Mouse (Mus musculus): ENCODE data around the gene Vmn2r89. TPM values are rescaled to one million over a fixed set of nuclear protein-coding genes. Genes with fewer than 3 reads are reported as not detected.

Vmn2r89 gene
- total and polyA plus RNA-seq, 2 experiments from 2014 or later, result not detected

DNA sequence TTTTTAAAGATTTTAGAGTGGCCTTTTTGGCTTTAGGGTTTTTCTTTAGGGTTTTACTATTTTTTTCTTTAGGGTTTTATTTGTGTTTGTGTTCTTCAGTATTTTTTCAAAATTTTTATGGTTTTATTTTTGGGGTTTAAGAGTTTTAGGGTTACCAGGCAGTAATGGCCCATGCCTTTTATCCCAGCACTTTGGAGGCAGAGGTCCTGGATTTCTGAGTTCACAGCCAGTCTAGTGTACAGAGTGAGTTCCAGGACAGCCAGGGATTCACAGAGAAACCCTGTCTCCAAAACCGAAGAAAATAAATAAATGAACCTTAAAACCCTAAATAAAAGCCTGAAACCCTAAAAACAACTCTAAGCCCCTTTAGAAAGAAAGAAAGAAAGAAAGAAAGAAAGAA, 34.5 kb downstream of the Vmn2r89 start:
- TF ChIP-seq CTCF (IDR thresholded peaks at IDR 0.05; ENCODE audit: low read depth) (no peak), EP300 (IDR thresholded peaks at IDR 0.05; ENCODE audit: low read depth) (no peak)
- Histone ChIP-seq H3K9ac (replicated peaks; ENCODE audit: low read depth, low read length) (no peak overlapping the region), H3K4me1 (ENCODE audit: control insufficient read depth, insufficient read depth) (no peaks in the 10 kb centered on the region), H3K9me3 (replicated peaks; ENCODE audit: control insufficient read depth, low read length) (no peaks in the 10 kb centered on the region), H3K27me3 (ENCODE audit: control insufficient read depth, insufficient read depth, low read length) (no peaks in the 10 kb centered on the region), H3K4me3 (ENCODE audit: low read depth, low read length) (no peak overlapping the region), H3K4me2 (ENCODE audit: low read depth, low read length) (no peak overlapping the region), H3K36me3 (replicated peaks; ENCODE audit: control insufficient read depth, insufficient read depth, low read length) (no peaks in the 10 kb centered on the region), H3K27ac (ENCODE audit: low read depth) (no peak overlapping the region)
- DNase-seq (ENCODE audit: low spot score), result no peak
- ATAC-seq (ENCODE audit: insufficient read depth, low read depth), result no peak
- 77% methylated on average over 1 of the region's 1 CpGs for WGBS

DNA sequence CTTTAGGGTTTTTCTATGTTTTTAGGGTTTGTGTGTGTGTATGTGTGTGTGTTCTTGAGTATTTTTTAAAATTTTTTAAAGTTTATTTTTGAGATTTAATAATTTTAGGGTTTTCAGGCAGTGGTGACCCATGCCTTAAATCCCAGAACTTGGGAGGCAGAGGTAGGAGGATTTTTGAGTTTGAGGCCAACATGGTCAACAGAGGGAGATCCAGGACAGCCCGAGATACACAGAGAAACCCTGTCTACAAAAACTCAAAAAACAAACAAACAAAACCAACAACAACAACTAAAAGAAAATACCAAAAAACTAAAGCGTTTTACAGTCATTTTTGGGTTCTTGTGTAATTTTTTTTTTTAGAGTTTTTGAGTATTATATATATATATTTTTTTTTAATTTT, 44.1 kb downstream of the Vmn2r89 start:
- Histone ChIP-seq H3K9me3 (replicated peaks; ENCODE audit: control insufficient read depth, low read length) (no peaks in the 10 kb centered on the region), H3K36me3 (replicated peaks; ENCODE audit: control insufficient read depth, insufficient read depth, low read length) (no peaks in the 10 kb centered on the region), H3K4me3 (ENCODE audit: low read depth, low read length) (no peak overlapping the region), H3K9ac (replicated peaks; ENCODE audit: low read depth, low read length) (no peak overlapping the region), H3K27me3 (ENCODE audit: control insufficient read depth, insufficient read depth, low read length) (no peaks in the 10 kb centered on the region), H3K4me1 (ENCODE audit: control insufficient read depth, insufficient read depth) (no peaks in the 10 kb centered on the region), H3K4me2 (ENCODE audit: low read depth, low read length) (no peak overlapping the region), H3K27ac (ENCODE audit: low read depth) (no peak overlapping the region)
- DNase-seq (ENCODE audit: low spot score) (no peak), ATAC-seq (ENCODE audit: insufficient read depth, low read depth) (no peak)
- TF ChIP-seq CTCF (IDR thresholded peaks at IDR 0.05; ENCODE audit: low read depth) (no peak), EP300 (IDR thresholded peaks at IDR 0.05; ENCODE audit: low read depth) (no peak)
- 76% methylated on average over 2 of the region's 2 CpGs for WGBS

DNA sequence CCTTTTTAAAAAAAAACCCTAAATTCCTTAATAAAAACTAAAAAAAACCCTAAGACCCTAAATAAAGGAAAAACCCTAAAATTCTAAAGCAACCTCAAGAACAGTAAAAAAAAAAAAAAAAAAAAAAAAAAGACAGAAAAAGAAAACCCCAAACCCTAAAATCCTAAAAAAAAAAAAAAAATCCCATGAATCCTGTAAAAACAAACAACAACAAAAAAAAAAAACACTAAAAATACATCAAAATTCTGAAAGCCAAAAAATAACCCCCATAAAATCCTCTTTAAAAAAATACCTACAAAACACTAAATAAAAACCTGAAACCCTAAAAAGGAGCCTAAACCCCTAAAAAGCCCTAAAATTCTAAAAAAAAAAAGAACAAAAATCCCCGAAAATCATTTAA, 45.3 kb downstream of the Vmn2r89 start:
- ATAC-seq (ENCODE audit: insufficient read depth, low read depth), result no peak
- no peaks in the 10 kb centered on the region for H3K4me1 ChIP-seq (ENCODE audit: control insufficient read depth, insufficient read depth)

DNA sequence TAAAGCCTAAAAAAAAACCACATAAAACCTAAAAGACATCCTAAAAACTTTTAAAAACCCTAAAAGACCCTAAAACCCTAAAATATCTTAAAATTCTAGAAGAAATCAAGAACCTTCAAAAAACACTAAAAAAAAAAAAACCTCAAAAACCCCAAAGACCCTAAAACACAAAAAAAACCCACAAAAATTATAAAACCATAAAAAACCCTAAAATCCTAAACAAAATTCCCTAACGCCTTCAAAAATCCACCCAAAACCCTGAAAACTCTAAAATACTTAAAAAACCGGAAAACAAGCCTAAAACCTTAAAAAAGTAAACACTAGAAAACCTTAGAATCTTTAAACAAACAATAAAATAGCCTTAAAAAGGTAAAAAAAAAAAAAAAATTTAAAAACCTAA, 46.3 kb downstream of the Vmn2r89 start:
- Histone ChIP-seq H3K9ac (replicated peaks; ENCODE audit: low read depth, low read length) (no peak overlapping the region), H3K27me3 (ENCODE audit: control insufficient read depth, insufficient read depth, low read length) (no peaks in the 10 kb centered on the region), H3K4me1 (ENCODE audit: control insufficient read depth, insufficient read depth) (no peaks in the 10 kb centered on the region), H3K4me3 (ENCODE audit: low read depth, low read length) (no peak overlapping the region), H3K9me3 (replicated peaks; ENCODE audit: control insufficient read depth, low read length) (no peaks in the 10 kb centered on the region), H3K36me3 (replicated peaks; ENCODE audit: control insufficient read depth, insufficient read depth, low read length) (no peaks in the 10 kb centered on the region), H3K27ac (ENCODE audit: low read depth) (no peak overlapping the region), H3K4me2 (ENCODE audit: low read depth, low read length) (no peak overlapping the region)
- ATAC-seq (ENCODE audit: insufficient read depth, low read depth) (no peak), DNase-seq (ENCODE audit: low spot score) (no peak)
- 86% methylated on average over 2 of the region's 2 CpGs for WGBS
- TF ChIP-seq CTCF (IDR thresholded peaks at IDR 0.05; ENCODE audit: low read depth) (no peak), EP300 (IDR thresholded peaks at IDR 0.05; ENCODE audit: low read depth) (no peak)

More for the DNA sequence above, 45.3 kb downstream of the Vmn2r89 start:
- Histone ChIP-seq H3K4me3 (ENCODE audit: low read depth, low read length) (no peak overlapping the region), H3K36me3 (replicated peaks; ENCODE audit: control insufficient read depth, insufficient read depth, low read length) (no peaks in the 10 kb centered on the region), H3K9me3 (replicated peaks; ENCODE audit: control insufficient read depth, low read length) (no peaks in the 10 kb centered on the region), H3K9ac (replicated peaks; ENCODE audit: low read depth, low read length) (no peak overlapping the region), H3K4me2 (ENCODE audit: low read depth, low read length) (no peak overlapping the region), H3K27ac (ENCODE audit: low read depth) (no peak overlapping the region), H3K27me3 (ENCODE audit: control insufficient read depth, insufficient read depth, low read length) (no peaks in the 10 kb centered on the region)
- no peak for TF ChIP-seq CTCF (IDR thresholded peaks at IDR 0.05; ENCODE audit: low read depth)
- TF ChIP-seq EP300 (IDR thresholded peaks at IDR 0.05; ENCODE audit: low read depth), result no peak
- WGBS, result 77% methylated on average over 1 of the region's 1 CpGs
- no peak for DNase-seq (ENCODE audit: low spot score)

- no peak overlapping the region for H3K4me3 ChIP-seq (ENCODE audit: low read depth, low read length)
- WGBS, result 79% methylated on average over 2 of the region's 2 CpGs
- ATAC-seq (ENCODE audit: insufficient read depth, low read depth) (no peak), DNase-seq (ENCODE audit: low spot score) (no peak)
- no peaks in the 10 kb centered on the region for H3K4me1 ChIP-seq (ENCODE audit: control insufficient read depth, insufficient read depth)
- no peaks in the 10 kb centered on the region for H3K27me3 ChIP-seq (ENCODE audit: control insufficient read depth, insufficient read depth, low read length)
- no peaks in the 10 kb centered on the region for H3K9me3 ChIP-seq (replicated peaks; ENCODE audit: control insufficient read depth, low read length)
- H3K36me3 ChIP-seq (replicated peaks; ENCODE audit: control insufficient read depth, insufficient read depth, low read length), result no peaks in the 10 kb centered on the region
- TF ChIP-seq EP300 (IDR thresholded peaks at IDR 0.05; ENCODE audit: low read depth), result no peak
- TF ChIP-seq CTCF (IDR thresholded peaks at IDR 0.05; ENCODE audit: low read depth), result no peak
- no peak overlapping the region for H3K4me2 ChIP-seq (ENCODE audit: low read depth, low read length)
- no peak overlapping the region for H3K9ac ChIP-seq (replicated peaks; ENCODE audit: low read depth, low read length)
- no peak overlapping the region for H3K27ac ChIP-seq (ENCODE audit: low read depth)
These were observed 48.1 kb downstream of the Vmn2r89 start for GRCm38 (mm10) chr14:51499707-51500275.

DNA sequence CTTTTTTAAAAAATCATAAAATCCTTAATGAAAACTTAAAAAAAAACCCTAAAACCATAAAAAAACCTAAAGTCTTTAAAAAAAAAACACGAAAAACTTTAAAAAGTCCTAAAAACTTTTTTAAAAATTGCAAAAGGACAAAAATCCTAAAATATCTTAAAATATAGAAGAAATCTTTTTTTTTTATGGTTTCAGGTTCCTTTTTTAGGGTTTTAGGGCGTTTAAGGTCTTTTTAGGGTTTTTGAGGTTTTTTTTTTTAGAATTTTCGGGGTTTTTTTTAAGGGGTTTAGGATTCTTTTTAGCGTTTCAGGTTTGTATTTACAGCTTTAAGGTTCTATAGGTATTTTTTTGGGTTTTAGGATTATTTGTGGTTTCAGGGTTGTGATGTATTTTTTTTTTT, 48.8 kb downstream of the Vmn2r89 start:
- 75% methylated on average over 4 of the region's 4 CpGs for WGBS
- H3K9ac ChIP-seq (replicated peaks; ENCODE audit: low read depth, low read length), result no peak overlapping the region
- no peak for ATAC-seq (ENCODE audit: insufficient read depth, low read depth)

More for the DNA sequence above, 48.8 kb downstream of the Vmn2r89 start:
- Histone ChIP-seq H3K36me3 (replicated peaks; ENCODE audit: control insufficient read depth, insufficient read depth, low read length) (no peaks in the 10 kb centered on the region), H3K27me3 (ENCODE audit: control insufficient read depth, insufficient read depth, low read length) (no peaks in the 10 kb centered on the region), H3K4me3 (ENCODE audit: low read depth, low read length) (no peak overlapping the region), H3K9me3 (replicated peaks; ENCODE audit: control insufficient read depth, low read length) (no peaks in the 10 kb centered on the region), H3K4me1 (ENCODE audit: control insufficient read depth, insufficient read depth) (no peaks in the 10 kb centered on the region), H3K27ac (ENCODE audit: low read depth) (no peak overlapping the region), H3K4me2 (ENCODE audit: low read depth, low read length) (no peak overlapping the region)
- TF ChIP-seq EP300 (IDR thresholded peaks at IDR 0.05; ENCODE audit: low read depth), result no peak
- no peak for TF ChIP-seq CTCF (IDR thresholded peaks at IDR 0.05; ENCODE audit: low read depth)
- no peak for DNase-seq (ENCODE audit: low spot score)

Measured in heart, postnatal 0 days (tissue).